Mouse (Mus musculus): ENCODE measurements around the gene Klk5.

Gene Klk5

GRCm38 (mm10) chr7:43878281-43878680 lies 36.5 kb downstream of the Klk5 start:
- no peak for DNase-seq

- DNase-seq = no peak
Measured at GRCm38 (mm10) chr7:43880912-43881311, 39.1 kb downstream of the Klk5 start, which contains the start of gene Klk4. Klk4 (plus strand) TSS chr7:43881160.

GRCm38 (mm10) chr7:43882346-43882745 lies 40.6 kb downstream of the Klk5 start:
- no peak for DNase-seq

GRCm38 (mm10) chr7:43882811-43883210 lies 41.0 kb downstream of the Klk5 start:
- no peak for DNase-seq

GRCm38 (mm10) chr7:43883547-43883946 lies 41.8 kb downstream of the Klk5 start:
- DNase-seq = peak in 1 of 2 experiments; percentile 32

GRCm38 (mm10) chr7:43891365-43891764 lies 49.6 kb downstream of the Klk5 start:
- no peak for DNase-seq

GRCm38 (mm10) chr7:43891788-43892187 lies 50.0 kb downstream of the Klk5 start:
- DNase-seq = no peak

- peak; percentile 19 to 73 for DNase-seq
Measured at GRCm38 (mm10) chr7:43894836-43895235, 53.1 kb downstream of the Klk5 start.
